13 mouse cellular contexts compared by ENCODE assay signal in the genomic region with DNA sequence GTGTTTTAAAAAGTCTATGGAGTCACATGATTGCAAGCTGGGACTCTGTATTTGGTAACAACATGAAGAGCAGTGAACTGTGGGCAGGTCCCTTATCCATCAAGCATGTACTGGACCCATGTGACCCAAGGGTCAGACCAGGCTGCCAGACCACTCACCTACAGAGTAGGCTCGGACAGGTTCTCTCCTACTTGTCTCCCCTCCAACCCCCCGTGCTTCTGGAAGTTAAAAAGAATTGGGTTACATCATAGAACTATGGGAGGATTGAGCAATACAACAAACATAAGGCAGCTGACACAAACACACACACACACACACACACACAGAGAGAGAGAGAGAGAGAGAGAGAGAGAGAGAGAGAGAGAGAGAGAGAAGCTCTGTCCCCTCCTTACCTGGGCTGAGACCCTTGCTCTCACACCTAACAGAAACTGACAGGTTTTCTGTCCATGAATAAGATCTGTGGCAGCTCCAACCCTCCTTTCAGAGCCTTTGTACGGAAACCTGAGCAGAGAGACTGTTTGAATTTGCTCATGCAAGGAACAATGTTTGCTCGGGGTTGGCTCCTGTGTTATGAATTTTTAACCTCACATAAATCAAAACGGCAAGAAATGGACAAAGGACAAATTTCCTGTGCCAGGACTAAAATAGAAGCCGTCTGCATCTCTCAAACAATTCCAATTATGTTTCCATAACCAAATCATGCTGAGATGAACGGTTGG.
A peak's percentile ranks its signal among the peaks of the same experiment; 100 is the strongest.
DNase-seq lines count a peak whose midpoint lies in the region; ATAC-seq and TF ChIP-seq lines count a peak whose summit lies in the region.
"Had no signal": no experiment of that assay in that cellular context is flagged by ENCODE, and none has a peak within 500 bp of the region (broad histone marks: within the 10 kb centered on the region; RNA-seq: fewer than 3 reads in every experiment).

No protein-coding gene starts in this region.

- peak overlapping the region; percentile 16; the same call in 1 of the 2 replicates for H3K4me3 ChIP-seq in kidney, adult 2 months (ENCODE audit: insufficient read depth, low read depth, low read length)
- H3K4me3 ChIP-seq in kidney, embryonic 16.5 days (ENCODE audit: low read length): no peak overlapping the region
- no peak overlapping the region for H3K4me3 ChIP-seq in lung, embryonic 16.5 days (ENCODE audit: low read length)
- no peak overlapping the region for H3K4me3 ChIP-seq in stomach, embryonic 15.5 days (replicated peaks)
- H3K4me3 ChIP-seq: limb, embryonic 15.5 days; midbrain, embryonic 12.5 days had no signal

- no peaks in the 10 kb centered on the region for H3K27me3 ChIP-seq in kidney, adult 2 months (replicated peaks; ENCODE audit: control insufficient read depth, insufficient read depth, low read length)
- H3K27me3 ChIP-seq in kidney, embryonic 16.5 days (ENCODE audit: insufficient read depth, low read length): no peaks in the 10 kb centered on the region
- H3K27me3 ChIP-seq in lung, embryonic 16.5 days (ENCODE audit: control insufficient read depth, insufficient read depth, low read depth, low read length): no peaks in the 10 kb centered on the region
- H3K27me3 ChIP-seq in stomach, embryonic 15.5 days (replicated peaks): no peaks in the 10 kb centered on the region
- H3K27me3 ChIP-seq: limb, embryonic 15.5 days; midbrain, embryonic 12.5 days had no signal

- TF ChIP-seq POLR2A in kidney, adult 2 months (IDR thresholded peaks at IDR 0.05; ENCODE audit: low read depth, low read length): no peak

- TF ChIP-seq CTCF in kidney, adult 2 months (conservative IDR thresholded peaks at IDR 0.05; ENCODE audit: insufficient read depth, insufficient read length, low read depth, low read length): no peak

- H3K36me3 ChIP-seq in kidney, adult 2 months (ENCODE audit: control insufficient read depth, insufficient read depth, low read length): no peaks in the 10 kb centered on the region
- H3K36me3 ChIP-seq in kidney, embryonic 16.5 days (ENCODE audit: insufficient read depth, low read length): no peaks in the 10 kb centered on the region
- no peaks in the 10 kb centered on the region for H3K36me3 ChIP-seq in lung, embryonic 16.5 days (ENCODE audit: control insufficient read depth, insufficient read depth, low read length)
- H3K36me3 ChIP-seq in stomach, embryonic 15.5 days: no peaks in the 10 kb centered on the region
- H3K36me3 ChIP-seq: limb, embryonic 15.5 days; midbrain, embryonic 12.5 days had no signal

- H3K4me2 ChIP-seq in kidney, embryonic 16.5 days (replicated peaks; ENCODE audit: low read depth, low read length): no peak overlapping the region
- no peak overlapping the region for H3K4me2 ChIP-seq in lung, embryonic 16.5 days (ENCODE audit: low read depth, low read length)
- H3K4me2 ChIP-seq in stomach, embryonic 15.5 days: peak overlapping the region; percentile 5; the same call in 1 of the 2 replicates
- H3K4me2 ChIP-seq: limb, embryonic 15.5 days; midbrain, embryonic 12.5 days had no signal

- H3K9ac ChIP-seq in kidney, embryonic 16.5 days (replicated peaks; ENCODE audit: low read length): no peak overlapping the region
- no peak overlapping the region for H3K9ac ChIP-seq in lung, embryonic 16.5 days (ENCODE audit: low read length)
- H3K9ac ChIP-seq in stomach, embryonic 15.5 days: no peak overlapping the region
- H3K9ac ChIP-seq: limb, embryonic 15.5 days; midbrain, embryonic 12.5 days had no signal

- peaks cover 8% of the 10 kb centered on the region; the same call in 1 of the 2 replicates for H3K4me1 ChIP-seq in kidney, adult 2 months (ENCODE audit: control insufficient read depth, insufficient read depth, low read length)
- no peaks in the 10 kb centered on the region for H3K4me1 ChIP-seq in kidney, embryonic 16.5 days (ENCODE audit: insufficient read depth, low read length)
- H3K4me1 ChIP-seq in lung, embryonic 16.5 days (replicated peaks; ENCODE audit: control insufficient read depth, insufficient read depth, low read length): no peaks in the 10 kb centered on the region; the same call in none of the 2 replicates
- peaks cover 8% of the 10 kb centered on the region; the same call in 1 of the 2 replicates for H3K4me1 ChIP-seq in stomach, embryonic 15.5 days
- H3K4me1 ChIP-seq: midbrain, embryonic 12.5 days had no signal

- no peak; the same call in 1 of the 2 replicates for ATAC-seq in kidney, embryonic 16.5 days (ENCODE audit: low FRiP score, low TSS enrichment)
- peak; percentile 51; the same call in 1 of the 2 replicates for ATAC-seq in lung, embryonic 16.5 days (ENCODE audit: low read depth)
- peak; percentile 31; the same call in 1 of the 2 replicates for ATAC-seq in stomach, embryonic 15.5 days (ENCODE audit: insufficient read depth, low FRiP score, low read depth)

- no peaks in the 10 kb centered on the region for H3K9me3 ChIP-seq in kidney, embryonic 16.5 days (ENCODE audit: low read length)
- no peaks in the 10 kb centered on the region for H3K9me3 ChIP-seq in lung, embryonic 16.5 days (ENCODE audit: control insufficient read depth, low read length)
- no peaks in the 10 kb centered on the region for H3K9me3 ChIP-seq in stomach, embryonic 15.5 days
- H3K9me3 ChIP-seq: limb, embryonic 15.5 days; midbrain, embryonic 12.5 days had no signal

- peak; percentile 65 for DNase-seq in kidney, adult 2 months
- no peak for DNase-seq in lung, postnatal 14 days
- peak; percentile 13 for DNase-seq in kidney, postnatal 10 days
- DNase-seq in right cerebral cortex, postnatal 14 days: no peak
- DNase-seq: adrenal gland, postnatal 10 days; cerebellum, adult 11 months; heart, postnatal 10 days; retina, postnatal 1 day had no signal

- H3K27ac ChIP-seq in kidney, adult 2 months (ENCODE audit: insufficient read depth, low read depth, low read length): peak overlapping the region; percentile 60
- H3K27ac ChIP-seq in kidney, embryonic 16.5 days (ENCODE audit: low read length): no peak overlapping the region; the same call in 1 of the 2 replicates
- H3K27ac ChIP-seq in lung, embryonic 16.5 days (ENCODE audit: low read length): peak overlapping the region; percentile 18; the same call in 1 of the 2 replicates
- no peak overlapping the region; the same call in 1 of the 2 replicates for H3K27ac ChIP-seq in stomach, embryonic 15.5 days
- H3K27ac ChIP-seq: limb, embryonic 15.5 days; midbrain, embryonic 12.5 days had no signal

- 29% methylated on average over 7 of the region's 7 CpGs for WGBS in kidney, adult 2 months
- 30% methylated on average over 7 of the region's 7 CpGs for WGBS in kidney, embryonic 16.5 days
- WGBS in lung, embryonic 16.5 days: 18% methylated on average over 7 of the region's 7 CpGs
- WGBS in stomach, embryonic 15.5 days: 16% methylated on average over 7 of the region's 7 CpGs

Comparison
In these comparisons a context has a peak if more than half of its experiments do, and no peak if none do; other contexts are left out.
1. H3K27ac ChIP-seq: peak in kidney, adult 2 months (single experiment) and lung, embryonic 16.5 days (single experiment); none in kidney, embryonic 16.5 days (single experiment) and stomach, embryonic 15.5 days (single experiment).
2. DNase-seq: peak in kidney, adult 2 months (single experiment) and kidney, postnatal 10 days (single experiment); none in lung, postnatal 14 days (single experiment) and right cerebral cortex, postnatal 14 days (single experiment).